Mouse (Mus musculus) forebrain, embryonic 11.5 days (tissue): Measurements from ENCODE around the gene Rps6kb2. TPM values are rescaled to one million over a fixed set of nuclear protein-coding genes. Genes with fewer than 3 reads are reported as not detected.
"Not testable (repeated sequence)": the region's sequence is repeated elsewhere in the genome, so short reads cannot be mapped to it uniquely, and the experiment has no call there.

ENCODE experiments used
- ATAC-seq: fragments of 200-750 bp; cut with Nextera tagmentation; replicated peaks from 2 replicates; pipeline ENCODE4 v1.8.0; 2017; ENCODE audit warnings: moderate TSS enrichment; ENCODE audit not compliant: low FRiP score
- DNase-seq: peaks from one replicate; pipeline ENCODE4 v3.0.0-alpha.2; 2017; ENCODE audit warnings: low spot score
- H3K27ac ChIP-seq: fragments of 300-500 bp; sonication (generic); 2 replicates; pipeline ENCODE4 v1.5.1; 2014; ENCODE audit warnings: low read depth, low read length
- H3K27me3 ChIP-seq: fragments of 300-500 bp; sonication (generic); 2 replicates; pipeline ENCODE4 v1.6.1; 2014; ENCODE audit warnings: mild to moderate bottlenecking, low read length, mixed read lengths; ENCODE audit not compliant: control insufficient read depth, insufficient read depth
- H3K36me3 ChIP-seq: fragments of 300-500 bp; sonication (generic); 2 replicates; pipeline ENCODE4 v1.6.1; 2014; ENCODE audit warnings: mild to moderate bottlenecking, low read length, moderate library complexity, mixed read lengths; ENCODE audit not compliant: control insufficient read depth, insufficient read depth
- H3K4me1 ChIP-seq: fragments of 300-500 bp; sonication (generic); replicated peaks from 2 replicates; pipeline ENCODE4 v1.6.1; 2014; ENCODE audit warnings: low read length, mixed read lengths; ENCODE audit not compliant: control insufficient read depth, insufficient read depth
- H3K4me2 ChIP-seq: fragments of 300-500 bp; sonication (generic); 2 replicates; pipeline ENCODE4 v1.6.1; 2014; ENCODE audit warnings: low read depth, mild to moderate bottlenecking, low read length, moderate library complexity, mixed read lengths; ENCODE audit not compliant: severe bottlenecking
- H3K4me3 ChIP-seq: fragments of 300-500 bp; sonication (generic); 2 replicates; pipeline ENCODE4 v1.5.1; 2014; ENCODE audit warnings: low read depth, low read length
- H3K9ac ChIP-seq: fragments of 300-500 bp; sonication (generic); 2 replicates; pipeline ENCODE4 v1.6.1; 2014; ENCODE audit warnings: low read length
- H3K9me3 ChIP-seq: fragments of 300-500 bp; sonication (generic); 2 replicates; pipeline ENCODE4 v1.6.1; 2016; ENCODE audit warnings: low read length, mixed read lengths; ENCODE audit not compliant: control insufficient read depth
- WGBS: fragments of 180-500 bp; shearing (Covaris S2); extraction: QIAGEN DNeasy Blood & Tissue Kit; methylation state at CpG from one replicate; pipeline ENCODE4 v1.1.7; 2014; 5-methylcytosine and 5-hydroxymethylcytosine counted together
- polyA plus RNA-seq: library from polyadenylated mRNA; unstranded; fragments of >200 nt; fragmentation: Nextera tagmentation; extraction: Ambion mirVana; gene quantifications from 2 replicates; pipeline ENCODE4 v1.2.1, GENCODE M21; 2014

Rps6kb2 gene
- polyA plus RNA-seq, 1 experiment from 2014 or later: 55.8 TPM

- H3K27me3 ChIP-seq: no peaks in the 10 kb centered on the region
- no peaks in the 10 kb centered on the region for H3K9me3 ChIP-seq
- H3K4me2 ChIP-seq: no peak overlapping the region
- no peak overlapping the region for H3K4me3 ChIP-seq
- DNase-seq (no peak), ATAC-seq (no peak)
- no peak overlapping the region for H3K9ac ChIP-seq
- 86% methylated on average over 6 of the region's 6 CpGs for WGBS
- no peaks in the 10 kb centered on the region for H3K36me3 ChIP-seq
- no peaks in the 10 kb centered on the region for H3K4me1 ChIP-seq
- H3K27ac ChIP-seq: no peak overlapping the region
Observed at GRCm38 (mm10) chr19:4140147-4140546, 23.0 kb downstream of the Rps6kb2 start.

- no peaks in the 10 kb centered on the region for H3K27me3 ChIP-seq
- H3K36me3 ChIP-seq: no peaks in the 10 kb centered on the region
- 58% methylated on average over 2 of the region's 2 CpGs for WGBS
- no peaks in the 10 kb centered on the region for H3K9me3 ChIP-seq
- H3K9ac ChIP-seq: no peak within 1 kb of the TSS
- no peaks in the 10 kb centered on the region for H3K4me1 ChIP-seq
- no peak within 1 kb of the TSS for H3K4me2 ChIP-seq
- H3K27ac ChIP-seq: no peak within 1 kb of the TSS
- DNase-seq: no peak
- no peak within 1 kb of the TSS for H3K4me3 ChIP-seq
- ATAC-seq: no peak
Observed at GRCm38 (mm10) chr19:4139446-4139845, 23.7 kb downstream of the Rps6kb2 start, which contains the start of gene Gpr152. TSS of gene Gpr152 (plus strand) at chr19:4139787.

- ATAC-seq: no peak
- Histone ChIP-seq H3K9ac (no peak overlapping the region), H3K4me3 (no peak overlapping the region), H3K4me1 (no peaks in the 10 kb centered on the region), H3K36me3 (no peaks in the 10 kb centered on the region; the same call in 1 of the 2 replicates), H3K9me3 (no peaks in the 10 kb centered on the region), H3K4me2 (no peak overlapping the region), H3K27me3 (no peaks in the 10 kb centered on the region), H3K27ac (no peak overlapping the region)
- WGBS: 86% methylated on average over 5 of the region's 5 CpGs
- no peak for DNase-seq
Observed at GRCm38 (mm10) chr19:4137913-4138312, 25.2 kb downstream of the Rps6kb2 start.

- peaks cover 3% of the 10 kb centered on the region; the same call in 1 of the 2 replicates for H3K36me3 ChIP-seq
- no peaks in the 10 kb centered on the region for H3K9me3 ChIP-seq
- H3K4me1 ChIP-seq: no peaks in the 10 kb centered on the region
- no peak overlapping the region for H3K27ac ChIP-seq
- WGBS: 71% methylated on average over 5 of the region's 5 CpGs
- no peak for ATAC-seq
- no peak overlapping the region for H3K4me2 ChIP-seq
- no peak overlapping the region for H3K9ac ChIP-seq
- no peak overlapping the region for H3K4me3 ChIP-seq
- no peak for DNase-seq
- no peaks in the 10 kb centered on the region for H3K27me3 ChIP-seq
Observed at GRCm38 (mm10) chr19:4136463-4136862, 26.7 kb downstream of the Rps6kb2 start.

- not testable (repeated sequence) for H3K4me3 ChIP-seq, H3K9ac ChIP-seq, H3K4me2 ChIP-seq, H3K27ac ChIP-seq, ATAC-seq, H3K9me3 ChIP-seq, H3K4me1 ChIP-seq, H3K27me3 ChIP-seq, H3K36me3 ChIP-seq, DNase-seq
- 26% methylated on average over 8 of the region's 8 CpGs for WGBS
Observed at GRCm38 (mm10) chr19:4135963-4136345, 27.2 kb downstream of the Rps6kb2 start.

- H3K4me1 ChIP-seq, DNase-seq: not testable (repeated sequence)
- 88% methylated on average over 6 of the region's 6 CpGs for WGBS
Observed at GRCm38 (mm10) chr19:4135229-4135962, 27.8 kb downstream of the Rps6kb2 start.

GRCm38 (mm10) chr19:4134354-4134753, 28.8 kb downstream of the Rps6kb2 start:
- no peak overlapping the region for H3K4me2 ChIP-seq
- no peak overlapping the region for H3K27ac ChIP-seq
- DNase-seq (no peak), ATAC-seq (no peak)
- H3K36me3 ChIP-seq: peaks cover 3% of the 10 kb centered on the region; the same call in 1 of the 2 replicates
- 77% methylated on average over 4 of the region's 4 CpGs for WGBS
- H3K27me3 ChIP-seq: no peaks in the 10 kb centered on the region
- H3K9me3 ChIP-seq: no peaks in the 10 kb centered on the region
- no peaks in the 10 kb centered on the region for H3K4me1 ChIP-seq
- no peak overlapping the region for H3K9ac ChIP-seq
- no peak overlapping the region for H3K4me3 ChIP-seq

More at GRCm38 (mm10) chr19:4135229-4135962, 27.8 kb downstream of the Rps6kb2 start:
- H3K4me3 ChIP-seq, H3K27ac ChIP-seq, H3K27me3 ChIP-seq, H3K36me3 ChIP-seq, H3K9me3 ChIP-seq, H3K4me2 ChIP-seq, ATAC-seq, H3K9ac ChIP-seq: not testable (repeated sequence)

GRCm38 (mm10) chr19:4131768-4132167, 31.4 kb downstream of the Rps6kb2 start:
- ATAC-seq: no peak
- H3K27me3 ChIP-seq: no peaks in the 10 kb centered on the region
- no peak overlapping the region for H3K9ac ChIP-seq
- no peak overlapping the region for H3K4me2 ChIP-seq
- H3K4me1 ChIP-seq: peaks cover 4% of the 10 kb centered on the region
- no peak overlapping the region for H3K27ac ChIP-seq
- peaks cover 3% of the 10 kb centered on the region; the same call in 1 of the 2 replicates for H3K36me3 ChIP-seq
- no peak overlapping the region for H3K4me3 ChIP-seq
- 86% methylated on average over 2 of the region's 2 CpGs for WGBS
- DNase-seq: no peak
- no peaks in the 10 kb centered on the region for H3K9me3 ChIP-seq

- Histone ChIP-seq H3K27ac (no peak overlapping the region), H3K9ac (no peak overlapping the region), H3K4me3 (no peak overlapping the region), H3K9me3 (no peaks in the 10 kb centered on the region), H3K27me3 (no peaks in the 10 kb centered on the region), H3K4me2 (no peak overlapping the region), H3K4me1 (peaks cover 7% of the 10 kb centered on the region), H3K36me3 (peaks cover 3% of the 10 kb centered on the region; the same call in 1 of the 2 replicates)
- WGBS: 89% methylated on average over 5 of the region's 5 CpGs
- no peak for DNase-seq
- no peak for ATAC-seq
Observed at GRCm38 (mm10) chr19:4131075-4131474, 32.1 kb downstream of the Rps6kb2 start.
